Mouse (Mus musculus) c-Kit-positive CD71-positive TER-119-negative erythroid progenitor cells, embryonic 14.5 days (primary cell): ENCODE data around the gene Tesk2.
A peak's percentile ranks its signal among the peaks of the same experiment; 100 is the strongest.
"Not testable (repeated sequence)": the region's sequence is repeated elsewhere in the genome, so short reads cannot be mapped to it uniquely, and the experiment has no call there.

ENCODE experiments used
- DNase-seq: peaks from one replicate; pipeline ENCODE4 v3.0.0-alpha.2; 2013; ENCODE audit warnings: low read depth

Gene Tesk2

GRCm38 (mm10) chr4:116792453-116792852 is 71.7 kb downstream of the Tesk2 start:
- no peak for DNase-seq

GRCm38 (mm10) chr4:116794273-116794672 is 73.5 kb downstream of the Tesk2 start:
- no peak for DNase-seq

- DNase-seq, result no peak
These were observed 75.8 kb downstream of the Tesk2 start for GRCm38 (mm10) chr4:116796442-116797110.

GRCm38 (mm10) chr4:116799901-116800300 is 79.2 kb downstream of the Tesk2 start:
- no peak for DNase-seq

GRCm38 (mm10) chr4:116807197-116808129 is 86.7 kb downstream of the Tesk2 start, which contains the start of the genes Toe1 and Mutyh:
Gene Toe1, minus strand, starts transcription at chr4:116807640.
Gene Mutyh, plus strand, starts transcription at chr4:116807723.
- peak; percentile 97 for DNase-seq

- no peak for DNase-seq
These were observed 90.3 kb downstream of the Tesk2 start for GRCm38 (mm10) chr4:116811012-116811411.

GRCm38 (mm10) chr4:116815276-116815675 is 94.5 kb downstream of the Tesk2 start:
- DNase-seq, result no peak

- no peak for DNase-seq
These were observed 96.7 kb downstream of the Tesk2 start for GRCm38 (mm10) chr4:116817486-116817885.

GRCm38 (mm10) chr4:116819968-116820901 is 99.5 kb downstream of the Tesk2 start:
- DNase-seq, result no peak

- DNase-seq, result peak; percentile 54
These were observed 100.3 kb downstream of the Tesk2 start for GRCm38 (mm10) chr4:116820902-116821693.

GRCm38 (mm10) chr4:116821694-116822016 is 100.9 kb downstream of the Tesk2 start, which contains the start of gene Hpdl:
Gene Hpdl, minus strand, starts transcription at chr4:116821707.
- DNase-seq, result no peak

GRCm38 (mm10) chr4:116824541-116825004 is 103.8 kb downstream of the Tesk2 start:
- peak; percentile 64 for DNase-seq

- peak; percentile 70 for DNase-seq
These were observed 107.1 kb downstream of the Tesk2 start for GRCm38 (mm10) chr4:116827819-116828218.

- no peak for DNase-seq
These were observed 108.8 kb downstream of the Tesk2 start for GRCm38 (mm10) chr4:116829364-116830069.

- DNase-seq, result no peak
These were observed 109.3 kb downstream of the Tesk2 start for GRCm38 (mm10) chr4:116830070-116830368.

GRCm38 (mm10) chr4:116838999-116839398 is 118.3 kb downstream of the Tesk2 start:
- DNase-seq, result no peak

- not testable (repeated sequence) for DNase-seq
These were observed 119.3 kb downstream of the Tesk2 start for GRCm38 (mm10) chr4:116840096-116840495.

GRCm38 (mm10) chr4:116840841-116841240 is 120.1 kb downstream of the Tesk2 start:
- no peak for DNase-seq

- DNase-seq, result no peak
These were observed 123.6 kb downstream of the Tesk2 start for GRCm38 (mm10) chr4:116844324-116844723.

GRCm38 (mm10) chr4:116849901-116850300 is 129.2 kb downstream of the Tesk2 start:
- DNase-seq, result no peak
